Mouse (Mus musculus) lung, postnatal 0 days (tissue): ENCODE measurements around the gene Gzmm. TPM values are rescaled to one million over a fixed set of nuclear protein-coding genes. Genes with fewer than 3 reads are reported as not detected.

Experiments used
- ATAC-seq: fragments of 200-750 bp; cut with Nextera tagmentation; 2 replicates; pipeline ENCODE4 v1.8.0; 2017; ENCODE audit warnings: moderate library complexity
- DNase-seq: peaks from one replicate; pipeline ENCODE4 v3.0.0-alpha.2; 2016; ENCODE audit warnings: low spot score
- H3K27ac ChIP-seq: fragments of 300-500 bp; sonication (generic); 2 replicates; pipeline ENCODE4 v1.5.1; 2014; ENCODE audit warnings: antibody characterized with exemption, mild to moderate bottlenecking, low read length, mixed read lengths
- H3K27me3 ChIP-seq: fragments of 300-500 bp; sonication (generic); replicated peaks from 2 replicates; pipeline ENCODE4 v1.6.1; 2014; ENCODE audit warnings: low read length, mixed read lengths; ENCODE audit not compliant: insufficient read depth
- H3K36me3 ChIP-seq: fragments of 300-500 bp; sonication (generic); 2 replicates; pipeline ENCODE4 v1.6.1; 2014; ENCODE audit warnings: low read length, mixed read lengths; ENCODE audit not compliant: insufficient read depth
- H3K4me1 ChIP-seq: fragments of 300-500 bp; sonication (generic); 2 replicates; pipeline ENCODE4 v1.6.1; 2014; ENCODE audit warnings: antibody characterized with exemption, low read depth, low read length, mixed read lengths; ENCODE audit not compliant: insufficient read depth
- H3K4me2 ChIP-seq: fragments of 300-500 bp; sonication (generic); replicated peaks from 2 replicates; pipeline ENCODE4 v1.6.1; 2014; ENCODE audit warnings: low read depth, mild to moderate bottlenecking, low read length, moderate library complexity, mixed read lengths
- H3K4me3 ChIP-seq: fragments of 300-500 bp; sonication (generic); 2 replicates; pipeline ENCODE4 v1.5.1; 2014; ENCODE audit warnings: low read depth, low read length
- H3K9ac ChIP-seq: fragments of 300-500 bp; sonication (generic); replicated peaks from 2 replicates; pipeline ENCODE4 v1.6.1; 2014; ENCODE audit warnings: low read depth, mild to moderate bottlenecking
- H3K9me3 ChIP-seq: fragments of 300-500 bp; sonication (generic); 2 replicates; pipeline ENCODE4 v1.6.1; 2016; ENCODE audit warnings: low read length, mixed read lengths
- CTCF ChIP-seq: IDR thresholded peaks from 2 replicates; pipeline ENCODE4 v1.5.1; 2016; ENCODE audit warnings: antibody characterized with exemption, mild to moderate bottlenecking
- EP300 ChIP-seq: IDR thresholded peaks from 2 replicates; pipeline ENCODE4 v1.6.1; 2016; ENCODE audit warnings: antibody characterized with exemption, mild to moderate bottlenecking, control low read depth
- WGBS: fragments of 180-500 bp; shearing (Covaris S2); extraction: QIAGEN DNeasy Blood & Tissue Kit; methylation state at CpG from one replicate; pipeline ENCODE4 v1.1.7; 2014; 5-methylcytosine and 5-hydroxymethylcytosine counted together
- polyA plus RNA-seq: library from polyadenylated mRNA; unstranded; fragments of >200 nt; fragmentation: Nextera tagmentation; extraction: Ambion mirVana; gene quantifications from 2 replicates; pipeline ENCODE4 v1.2.1, GENCODE M21; 2015

Gzmm gene
- polyA plus RNA-seq, 1 experiment from 2014 or later = 0.57 TPM

GRCm38 (mm10) chr10:79668771-79669575, 19.8 kb upstream of the Gzmm start, which contains the start of gene Tpgs1:
TSS of gene Tpgs1 (plus strand) at chr10:79669369.
- H3K9ac ChIP-seq = peak within 1 kb of the TSS; percentile 45
- no peaks in the 10 kb centered on the region for H3K9me3 ChIP-seq
- H3K27ac ChIP-seq = peak within 1 kb of the TSS; percentile 88
- H3K4me3 ChIP-seq = peak within 1 kb of the TSS; percentile 88
- TF ChIP-seq EP300 (peak; percentile 63), CTCF (peak; percentile 91)
- ATAC-seq (peak; percentile 91), DNase-seq (peak; percentile 96)
- H3K4me2 ChIP-seq = peak within 1 kb of the TSS; percentile 69
- WGBS = under 1% methylated on average over 44 of the region's 45 CpGs
- H3K27me3 ChIP-seq = no peaks in the 10 kb centered on the region
- peaks cover 10% of the 10 kb centered on the region; the same call in 1 of the 2 replicates for H3K4me1 ChIP-seq
- no peaks in the 10 kb centered on the region for H3K36me3 ChIP-seq

DNA sequence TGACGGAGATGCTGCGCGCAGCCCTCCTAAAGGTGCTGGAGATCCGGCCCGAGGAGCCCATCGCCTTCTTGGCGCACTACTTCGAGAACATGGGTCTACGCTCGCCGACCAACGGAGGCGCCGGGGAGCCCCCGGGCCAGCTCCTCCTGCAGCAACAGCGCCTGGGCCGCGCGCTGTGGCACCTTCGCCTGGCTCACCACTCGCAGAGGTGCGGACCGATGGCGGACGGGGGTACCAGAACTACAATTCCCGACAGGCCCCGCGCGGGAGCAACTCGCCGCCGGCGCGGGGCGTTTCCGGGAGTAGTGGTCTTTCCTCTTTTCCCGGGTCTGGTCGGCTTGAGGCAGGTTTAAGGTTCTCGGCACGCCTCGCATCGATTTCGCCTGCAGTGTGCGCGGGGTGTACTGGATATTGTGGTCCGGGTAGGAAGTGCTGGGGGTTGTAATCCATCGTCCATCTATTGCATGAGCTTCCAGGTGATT, 19.2 kb upstream of the Gzmm start:
- H3K4me2 ChIP-seq = peak overlapping the region; percentile 69
- ATAC-seq (peak; percentile 47), DNase-seq (peak; percentile 65)
- H3K4me3 ChIP-seq = peak overlapping the region; percentile 88
- WGBS = under 1% methylated on average over 47 of the region's 47 CpGs
- H3K9ac ChIP-seq = peak overlapping the region; percentile 45
- no peaks in the 10 kb centered on the region for H3K36me3 ChIP-seq
- H3K4me1 ChIP-seq = peaks cover 10% of the 10 kb centered on the region; the same call in 1 of the 2 replicates
- peak overlapping the region; percentile 88 for H3K27ac ChIP-seq
- no peaks in the 10 kb centered on the region for H3K27me3 ChIP-seq
- TF ChIP-seq CTCF = no peak
- TF ChIP-seq EP300 = no peak
- no peaks in the 10 kb centered on the region for H3K9me3 ChIP-seq

GRCm38 (mm10) chr10:79670071-79670888, 18.5 kb upstream of the Gzmm start:
- no peak for TF ChIP-seq CTCF
- TF ChIP-seq EP300 = no peak
- no peaks in the 10 kb centered on the region for H3K9me3 ChIP-seq
- H3K4me2 ChIP-seq = peak overlapping the region; percentile 69
- H3K27ac ChIP-seq = peak overlapping the region; percentile 88; the same call in 1 of the 2 replicates
- peaks cover 10% of the 10 kb centered on the region; the same call in 1 of the 2 replicates for H3K4me1 ChIP-seq
- H3K4me3 ChIP-seq = peak overlapping the region; percentile 88
- DNase-seq (no peak), ATAC-seq (no peak)
- WGBS = 29% methylated on average over 15 of the region's 15 CpGs
- H3K27me3 ChIP-seq = no peaks in the 10 kb centered on the region
- H3K9ac ChIP-seq = peak overlapping the region; percentile 45; the same call in 1 of the 2 replicates
- H3K36me3 ChIP-seq = no peaks in the 10 kb centered on the region

GRCm38 (mm10) chr10:79671396-79672087, 17.3 kb upstream of the Gzmm start:
- Histone ChIP-seq H3K27me3 (no peaks in the 10 kb centered on the region), H3K36me3 (no peaks in the 10 kb centered on the region), H3K27ac (no peak overlapping the region), H3K4me2 (no peak overlapping the region), H3K9me3 (no peaks in the 10 kb centered on the region), H3K4me3 (no peak overlapping the region), H3K4me1 (peaks cover 10% of the 10 kb centered on the region; the same call in 1 of the 2 replicates), H3K9ac (no peak overlapping the region)
- 59% methylated on average over 6 of the region's 6 CpGs for WGBS
- no peak for TF ChIP-seq EP300
- no peak for TF ChIP-seq CTCF
- DNase-seq (no peak), ATAC-seq (no peak)

- no peaks in the 10 kb centered on the region for H3K36me3 ChIP-seq
- no peaks in the 10 kb centered on the region for H3K27me3 ChIP-seq
- H3K4me2 ChIP-seq = no peak overlapping the region
- H3K4me1 ChIP-seq = peaks cover 10% of the 10 kb centered on the region; the same call in 1 of the 2 replicates
- H3K4me3 ChIP-seq = no peak overlapping the region
- no peaks in the 10 kb centered on the region for H3K9me3 ChIP-seq
- H3K9ac ChIP-seq = no peak overlapping the region
- no peak for ATAC-seq
- DNase-seq = no peak
- 53% methylated on average over 3 of the region's 3 CpGs for WGBS
- TF ChIP-seq EP300 = no peak
- peak; percentile 30; the same call in 1 of the 2 replicates for TF ChIP-seq CTCF
- H3K27ac ChIP-seq = no peak overlapping the region
Measured at GRCm38 (mm10) chr10:79672088-79672455, 16.7 kb upstream of the Gzmm start.
